Mouse (Mus musculus) CD4-positive helper T cell, adult 2 months (primary cell): ENCODE measurements at regions not wholly inside any gene's neighbourhood (a gene's known extent, or its start where the extent isn't known, plus 50 kb on each side); places are given as distances from the start of the nearest gene placed in this dataset.
"Not testable (repeated sequence)": the region's sequence is repeated elsewhere in the genome, so short reads cannot be mapped to it uniquely, and the experiment has no call there.

ENCODE experiments used
- DNase-seq: peaks from one replicate; pipeline ENCODE4 v3.0.0-alpha.2; 2012; ENCODE audit warnings: low read depth, missing footprints, low spot score

- DNase-seq = no peak
Observed at GRCm38 (mm10) chr8:26596665-26597362, 380.3 kb upstream of the Zfp703 start.

- no peak for DNase-seq
Observed at GRCm38 (mm10) chr8:26598520-26598919, 378.6 kb upstream of the Zfp703 start.

GRCm38 (mm10) chr8:26600127-26600526, 377.0 kb upstream of the Zfp703 start:
- no peak for DNase-seq

- DNase-seq = no peak
Observed at GRCm38 (mm10) chr8:26608001-26608400, 369.1 kb upstream of the Zfp703 start.

- DNase-seq = no peak
Observed at GRCm38 (mm10) chr8:26608588-26608987, 368.5 kb upstream of the Zfp703 start.

DNA sequence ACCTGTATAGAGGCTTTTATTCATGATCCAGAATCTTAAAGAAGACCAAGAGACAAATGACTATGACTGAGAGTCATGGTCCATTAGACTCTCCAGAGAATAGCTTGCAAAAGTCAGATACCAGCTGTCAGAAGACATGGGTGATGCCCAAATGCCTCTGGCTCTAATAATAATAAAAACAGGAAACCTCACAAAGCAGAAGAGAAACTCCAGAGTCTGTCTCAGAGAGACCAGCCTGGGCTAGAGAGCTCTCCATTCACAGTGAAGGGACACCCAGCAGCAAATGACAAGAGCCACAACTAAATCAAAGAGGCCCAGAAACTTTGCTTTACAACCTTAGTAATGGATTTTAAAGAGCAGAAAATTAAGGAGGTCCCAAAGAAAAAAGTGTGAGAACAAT, 365.0 kb upstream of the Zfp703 start:
- DNase-seq = no peak

DNA sequence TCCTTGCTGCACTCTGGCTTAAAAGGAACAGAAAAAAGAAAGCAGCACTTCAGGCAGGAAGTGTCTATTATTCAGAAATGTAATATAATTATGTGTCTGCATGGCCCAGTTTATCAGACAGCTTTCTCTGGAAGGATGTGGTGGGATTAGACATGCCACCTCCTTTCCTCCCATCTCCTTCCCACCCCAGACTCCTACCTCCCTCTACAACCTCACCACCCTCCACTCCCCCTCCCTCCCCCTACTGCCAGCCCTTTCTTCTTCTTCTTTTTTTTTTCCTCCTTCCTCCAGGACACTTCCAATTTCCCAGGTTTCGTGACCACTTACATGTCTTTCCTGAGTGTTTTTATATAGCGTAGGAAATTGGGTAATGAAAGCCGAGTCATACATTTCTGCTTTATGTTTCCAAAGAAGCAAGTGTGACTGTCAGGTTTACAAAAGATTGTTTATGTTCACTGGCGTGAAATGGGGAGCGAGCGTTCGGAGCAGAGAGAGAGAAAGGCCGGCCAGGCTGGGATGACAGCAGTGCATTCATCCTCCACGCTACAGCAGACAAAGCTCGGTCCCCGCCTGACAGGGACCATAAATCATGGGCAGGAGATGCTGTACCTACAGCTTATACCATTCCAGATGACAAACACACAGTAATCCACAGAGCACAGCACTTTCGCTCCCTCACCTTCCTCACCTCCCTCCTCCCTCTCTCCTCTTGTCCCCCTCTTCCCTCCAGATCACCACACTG, 354.6 kb upstream of the Zfp703 start:
- DNase-seq = peak; percentile 29

- peak; percentile 46 for DNase-seq
Observed at GRCm38 (mm10) chr8:26626186-26626585, 350.9 kb upstream of the Zfp703 start.

- no peak for DNase-seq
Observed at GRCm38 (mm10) chr8:26626651-26627077, 350.5 kb upstream of the Zfp703 start.

DNA sequence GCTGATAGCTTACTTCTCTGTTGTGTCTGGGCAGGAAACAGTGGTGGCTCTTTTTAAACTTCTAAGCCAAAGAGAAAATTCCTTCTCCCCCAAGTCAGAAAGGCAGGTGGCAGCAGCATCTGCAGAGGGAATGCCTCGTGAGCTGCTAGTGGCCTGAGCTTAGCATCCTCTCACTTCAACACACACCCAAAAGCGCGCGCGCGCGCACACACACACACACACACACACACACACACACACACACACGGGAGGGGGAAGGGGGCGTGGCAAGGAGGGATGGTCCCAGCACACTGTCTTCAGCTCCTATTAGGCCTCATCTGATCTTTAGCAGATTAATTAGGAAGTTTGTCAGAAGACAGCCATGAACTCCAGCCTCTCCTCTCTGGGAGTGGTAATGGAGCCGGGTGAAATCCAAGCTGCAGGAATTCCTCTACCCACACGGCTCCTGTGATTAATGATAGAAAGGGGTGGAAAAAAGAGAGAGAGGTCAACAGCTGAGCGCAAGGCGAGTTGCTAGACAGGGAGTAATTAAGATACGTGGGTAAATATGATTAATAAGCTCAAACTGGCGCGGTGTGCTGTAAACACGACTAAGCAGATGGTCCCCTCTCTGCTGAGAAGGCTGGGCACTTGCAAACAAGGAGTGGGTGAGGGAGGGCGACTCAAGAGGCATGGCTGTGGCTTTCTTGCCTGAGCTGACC, 349.8 kb upstream of the Zfp703 start:
- DNase-seq = no peak

DNA sequence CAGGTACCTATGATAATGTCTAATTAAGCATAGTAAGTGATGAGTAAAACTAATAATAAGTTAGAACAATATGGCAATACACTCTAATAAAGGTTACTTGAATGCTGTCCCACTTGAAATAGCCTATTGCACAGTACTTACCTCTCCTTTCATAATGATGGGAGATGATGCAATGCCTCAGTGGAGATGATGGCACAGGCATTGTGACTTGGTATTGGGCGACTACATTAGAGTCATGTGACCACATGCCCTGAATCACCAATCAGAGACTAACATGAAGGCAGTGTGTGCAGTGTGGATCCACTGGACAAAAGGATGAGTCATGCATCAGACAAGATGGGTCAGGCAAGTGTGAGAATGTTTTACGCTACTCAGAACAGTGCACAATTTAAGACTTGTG, 346.6 kb upstream of the Zfp703 start:
- DNase-seq = no peak

GRCm38 (mm10) chr8:26635701-26636100, 341.4 kb upstream of the Zfp703 start:
- no peak for DNase-seq

GRCm38 (mm10) chr8:26645375-26645774, 331.8 kb upstream of the Zfp703 start:
- not testable (repeated sequence) for DNase-seq

DNA sequence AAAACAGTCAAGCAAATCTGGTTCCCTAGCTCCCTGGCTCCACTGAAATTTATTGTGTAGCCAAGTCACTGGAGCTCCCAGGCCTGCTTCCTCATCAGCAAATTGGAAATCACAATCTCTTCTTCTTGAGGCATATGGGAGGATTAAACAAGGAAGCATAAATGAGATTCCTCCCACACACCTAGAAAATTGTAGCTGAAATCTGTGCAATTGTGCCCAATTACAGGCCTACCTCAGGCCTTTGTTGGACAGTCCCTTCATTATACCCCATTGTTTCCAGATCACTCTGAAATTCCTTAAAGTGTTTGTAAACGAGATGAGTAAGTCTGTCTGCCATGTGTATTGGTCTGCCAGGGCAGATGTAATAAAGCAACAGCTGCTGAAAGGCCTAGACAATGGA, 326.8 kb upstream of the Zfp703 start:
- no peak for DNase-seq

GRCm38 (mm10) chr8:26655897-26656296, 321.2 kb upstream of the Zfp703 start:
- DNase-seq = no peak

- DNase-seq = no peak
Observed at GRCm38 (mm10) chr8:26656310-26657075, 320.6 kb upstream of the Zfp703 start.

DNA sequence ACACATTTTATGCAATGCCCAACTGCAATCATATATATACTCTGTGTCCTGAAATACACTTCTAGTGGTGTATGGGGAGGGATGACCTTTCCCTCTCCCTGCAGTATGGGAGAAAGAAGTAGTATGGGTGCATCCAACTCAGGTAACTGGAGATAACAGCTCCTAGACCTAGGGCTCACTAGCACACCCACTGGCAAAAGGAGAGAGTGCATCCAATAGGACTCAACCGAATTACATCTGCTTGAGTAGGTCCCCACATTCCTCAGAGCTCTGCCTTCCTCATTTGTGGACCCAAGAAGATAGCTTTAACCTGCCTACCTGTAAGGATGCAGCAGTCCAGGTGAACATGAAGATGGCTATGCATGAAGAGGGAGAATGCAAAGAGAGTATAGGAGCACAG, 317.7 kb upstream of the Zfp703 start:
- no peak for DNase-seq

DNA sequence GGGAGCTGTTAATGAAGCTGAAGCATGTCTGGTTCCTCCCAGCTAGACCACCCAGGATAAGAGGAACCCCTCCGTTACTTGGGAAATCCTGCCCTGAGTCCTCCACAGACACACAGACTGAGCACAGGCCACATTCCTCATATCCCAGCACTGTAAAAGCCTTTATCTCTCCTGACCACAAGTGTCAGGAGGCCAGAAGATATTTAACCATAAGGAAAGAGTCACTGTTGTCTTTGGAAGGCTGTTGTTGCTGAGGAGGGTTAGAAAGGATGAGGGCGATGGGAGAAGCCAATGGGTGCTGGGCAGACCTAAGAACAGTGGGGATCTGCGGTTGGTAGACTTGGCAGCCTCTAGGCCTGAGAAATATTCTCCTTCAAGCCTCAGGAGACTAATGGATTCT, 307.6 kb upstream of the Zfp703 start:
- DNase-seq = no peak

DNA sequence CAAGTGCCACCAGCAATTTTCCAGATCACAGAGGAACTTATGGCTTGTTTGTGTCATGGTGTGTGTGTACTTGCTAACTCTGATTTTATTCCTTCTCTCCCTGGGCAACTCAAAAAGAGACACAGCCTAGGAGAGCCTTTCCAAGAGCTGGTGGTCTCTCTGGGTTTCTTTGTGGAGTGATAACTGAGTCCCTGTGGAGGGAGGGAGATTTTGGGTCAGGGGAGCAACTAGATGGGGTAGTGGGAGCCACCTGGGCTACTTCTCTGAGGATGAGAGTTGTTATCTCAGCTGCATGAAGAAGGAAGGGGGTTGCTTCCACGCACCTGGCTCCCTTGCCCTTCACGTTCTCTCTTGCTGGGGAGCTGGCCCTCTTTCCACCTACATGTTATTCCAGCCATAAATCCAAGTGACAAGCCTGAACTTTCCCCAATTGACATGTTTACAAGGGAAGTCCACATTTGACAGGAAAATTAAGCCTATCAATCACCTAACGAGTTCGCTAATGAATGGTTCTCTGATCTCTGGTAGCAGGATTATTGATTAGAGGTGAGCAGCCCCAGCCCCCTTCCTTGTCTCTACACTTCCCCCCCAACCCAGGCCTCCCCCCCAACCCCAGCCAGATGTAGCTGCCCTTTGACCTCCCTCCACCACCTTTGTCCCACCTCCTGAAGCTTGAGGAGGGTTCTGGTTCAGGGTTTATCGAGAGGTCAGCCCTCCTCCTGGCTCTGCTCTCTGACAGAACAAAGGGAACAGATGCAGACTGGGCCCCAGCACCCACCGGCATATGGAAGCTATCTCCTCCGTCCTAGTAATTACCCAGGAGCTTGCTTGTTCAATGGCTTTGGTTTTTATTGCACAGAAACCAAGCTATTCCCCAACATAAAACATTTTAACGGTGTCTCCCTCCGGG, 304.4 kb upstream of the Zfp703 start:
- DNase-seq = no peak

DNA sequence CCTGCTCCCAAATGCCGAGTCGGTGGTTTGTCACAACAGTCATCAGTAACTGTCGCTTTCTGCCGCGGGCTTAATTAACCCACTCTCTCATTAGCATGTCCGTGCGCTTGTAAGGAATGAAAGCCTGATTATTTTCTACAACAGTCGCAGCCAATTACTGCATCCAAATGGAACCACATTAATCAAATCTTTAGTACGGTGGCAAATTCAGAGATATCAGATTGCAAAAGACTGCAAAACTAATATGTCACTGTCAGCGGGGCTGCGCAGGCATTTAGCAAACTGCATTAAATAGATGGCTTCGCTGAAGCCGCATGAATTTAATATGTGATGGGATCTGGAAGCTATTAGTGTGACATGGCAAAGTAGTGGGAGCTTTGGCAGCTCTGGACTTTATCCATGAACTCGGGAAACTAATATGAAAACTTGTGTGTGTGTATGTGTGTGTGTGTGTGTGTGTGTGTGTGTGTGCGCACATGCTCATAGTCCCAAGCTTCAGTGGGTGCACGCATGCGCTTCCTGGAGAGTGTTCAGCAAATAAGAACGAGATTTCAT, 299.5 kb upstream of the Zfp703 start:
- no peak for DNase-seq
